Mouse (Mus musculus): ENCODE results near the gene Rpn2. TPM values are rescaled to one million over a fixed set of nuclear protein-coding genes. Genes with fewer than 3 reads are reported as not detected.

The Rpn2 gene
- 100 to 1,000 TPM; 223 to 259 TPM for polyA plus RNA-seq (2017; shearing (Covaris generic))

GRCm38 (mm10) chr2:157278717-157279415, at the start of gene Rpn2:
Rpn2 (plus strand) TSS chr2:157279017.

GRCm38 (mm10) chr2:157279416-157279800, 591 bp downstream of the Rpn2 start, which contains the start of gene Mroh8:
Mroh8 (minus strand) TSS chr2:157279549.

DNA sequence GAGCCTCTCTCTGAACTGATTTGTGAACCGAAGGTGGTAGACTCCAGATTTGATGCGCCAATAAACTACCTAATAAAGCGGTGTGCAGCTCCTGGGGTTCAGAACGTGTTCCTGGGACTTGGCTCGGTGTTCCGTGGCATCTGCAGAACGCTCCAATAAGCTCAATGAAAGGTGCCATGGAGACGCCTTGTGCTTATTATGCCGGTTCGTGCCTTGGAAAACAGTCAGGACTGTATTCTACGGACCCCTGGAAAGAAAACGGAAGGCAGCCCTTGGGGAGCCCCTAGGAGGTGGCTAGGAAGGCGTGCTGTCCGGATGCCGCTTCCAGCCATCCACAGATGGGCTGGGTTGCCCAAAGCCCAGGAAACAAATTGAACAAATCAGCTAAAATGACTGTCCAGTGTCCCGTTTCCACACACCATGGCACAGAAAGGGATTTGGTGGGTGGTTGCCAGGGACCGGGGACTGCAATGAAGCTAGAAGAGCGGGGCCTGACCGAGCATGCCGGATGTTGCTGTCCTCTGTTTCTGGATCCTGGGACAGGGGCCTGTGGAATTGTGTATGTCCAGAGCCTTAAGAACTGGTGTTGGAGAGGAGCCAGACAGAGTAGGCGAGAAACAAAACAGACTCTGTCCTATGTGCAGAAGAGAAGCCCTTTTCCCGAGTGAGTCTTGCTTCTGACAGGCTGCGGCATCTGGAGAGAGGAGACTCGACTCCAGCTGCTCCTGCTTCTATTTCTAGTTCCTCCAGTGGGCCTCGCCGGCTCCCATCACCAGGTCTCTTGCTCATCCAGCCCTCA, 68.7 kb downstream of the Rpn2 start, which contains the start of gene Ghrh:
Gene Ghrh, minus strand, starts transcription at position 146 of the 799 bp plus-strand sequence.

GRCm38 (mm10) chr2:157367184-157367893, 88.5 kb downstream of the Rpn2 start, which contains the start of gene Manbal:
Manbal (plus strand) TSS chr2:157367594.

Other genes with a start within 250 kb of the Rpn2 start
- gene Soga1, start 199.8 kb upstream of the Rpn2 start, polyA plus RNA-seq (2017; shearing (Covaris generic)), result under 1 TPM in 1 of 2 experiments, not detected in 1; 0.29 TPM
- not detected for gene Tldc2, start 192.0 kb upstream of the Rpn2 start, polyA plus RNA-seq (2017; shearing (Covaris generic))
- 100 to 1,000 TPM; 387 to 574 TPM for gene Samhd1, start 143.8 kb upstream of the Rpn2 start, polyA plus RNA-seq (2017; shearing (Covaris generic))
- gene Rbl1, start 74.5 kb upstream of the Rpn2 start, polyA plus RNA-seq (2017; shearing (Covaris generic)), result 10 to 100 TPM; 32.5 to 34.7 TPM
- 1 to 10 TPM in 1 of 2 experiments, under 1 TPM in 1; 0.22 to 2.6 TPM for gene Mroh8, start 532 bp downstream of the Rpn2 start, polyA plus RNA-seq (2017; shearing (Covaris generic))
- gene Ghrh, start 68.5 kb downstream of the Rpn2 start, polyA plus RNA-seq (2017; shearing (Covaris generic)), result not detected
- 10 to 100 TPM; 44.8 to 51.1 TPM for gene Manbal, start 88.6 kb downstream of the Rpn2 start, polyA plus RNA-seq (2017; shearing (Covaris generic))
- gene Src, start 139.4 kb downstream of the Rpn2 start, polyA plus RNA-seq (2017; shearing (Covaris generic)), result 1 to 10 TPM; 3.5 to 6.7 TPM